Mouse (Mus musculus) skeletal muscle tissue, adult 2 months (tissue): ENCODE results near the gene Scnn1b.

ENCODE experiments used
- DNase-seq: peaks from one replicate; pipeline ENCODE4 v3.0.0-alpha.2; 2012; ENCODE audit warnings: low read depth, low spot score

Scnn1b gene

GRCm38 (mm10) chr7:121864858-121865585 lies at the start of gene Scnn1b:
Gene Scnn1b (plus strand): TSS chr7:121865038.
- no peak for DNase-seq

- DNase-seq: no peak
These were observed 43.2 kb upstream of the Scnn1b start for GRCm38 (mm10) chr7:121821632-121822031.

GRCm38 (mm10) chr7:121828481-121828880 lies 36.4 kb upstream of the Scnn1b start:
- no peak for DNase-seq

GRCm38 (mm10) chr7:121835392-121835791 lies 29.4 kb upstream of the Scnn1b start:
- DNase-seq: no peak

- DNase-seq: no peak
These were observed 28.0 kb upstream of the Scnn1b start for GRCm38 (mm10) chr7:121836827-121837226.

GRCm38 (mm10) chr7:121840810-121841209 lies 24.0 kb upstream of the Scnn1b start:
- no peak for DNase-seq

GRCm38 (mm10) chr7:121842234-121842633 lies 22.6 kb upstream of the Scnn1b start:
- DNase-seq: no peak

GRCm38 (mm10) chr7:121845964-121846363 lies 18.9 kb upstream of the Scnn1b start:
- no peak for DNase-seq

- DNase-seq: no peak
These were observed 16.2 kb upstream of the Scnn1b start for GRCm38 (mm10) chr7:121848537-121849168.

- no peak for DNase-seq
These were observed 7.5 kb upstream of the Scnn1b start for GRCm38 (mm10) chr7:121857177-121857884.

GRCm38 (mm10) chr7:121858939-121859338 lies 5.9 kb upstream of the Scnn1b start:
- DNase-seq: no peak

- DNase-seq: no peak
These were observed 6.8 kb downstream of the Scnn1b start for GRCm38 (mm10) chr7:121871631-121872030.

GRCm38 (mm10) chr7:121873998-121874397 lies 9.2 kb downstream of the Scnn1b start:
- DNase-seq: no peak

GRCm38 (mm10) chr7:121874784-121875183 lies 9.9 kb downstream of the Scnn1b start:
- DNase-seq: no peak

- DNase-seq: no peak
These were observed 15.4 kb downstream of the Scnn1b start for GRCm38 (mm10) chr7:121880246-121880645.

- DNase-seq: no peak
These were observed 26.0 kb downstream of the Scnn1b start for GRCm38 (mm10) chr7:121890636-121891360.

- no peak for DNase-seq
These were observed 31.9 kb downstream of the Scnn1b start for GRCm38 (mm10) chr7:121896689-121897088.

- DNase-seq: no peak
These were observed 34.5 kb downstream of the Scnn1b start for GRCm38 (mm10) chr7:121899311-121899710.

- DNase-seq: no peak
These were observed 35.1 kb downstream of the Scnn1b start for GRCm38 (mm10) chr7:121899940-121900339.

- no peak for DNase-seq
These were observed 38.0 kb downstream of the Scnn1b start for GRCm38 (mm10) chr7:121902757-121903411.

- no peak for DNase-seq
These were observed 42.0 kb downstream of the Scnn1b start for GRCm38 (mm10) chr7:121906879-121907278.
